Mouse (Mus musculus): ENCODE measurements at regions not wholly inside any gene's neighbourhood (a gene's known extent, or its start where the extent isn't known, plus 50 kb on each side); places are given as distances from the start of the nearest gene placed in this dataset.

- no peaks in the 10 kb centered on the region for H3K27me3 ChIP-seq
- H3K4me1 ChIP-seq = no peaks in the 10 kb centered on the region
- no peaks in the 10 kb centered on the region for H3K36me3 ChIP-seq
- ATAC-seq (ENCODE audit: insufficient number of reproducible peaks, low FRiP score, low TSS enrichment, low read depth) = no peak
- 74% methylated on average over 6 of the region's 6 CpGs for WGBS
- no peak overlapping the region for H3K9ac ChIP-seq
- H3K4me3 ChIP-seq (replicated peaks) = no peak overlapping the region
- no peaks in the 10 kb centered on the region for H3K9me3 ChIP-seq (replicated peaks)
- H3K27ac ChIP-seq (replicated peaks) = no peak overlapping the region
- no peak overlapping the region for H3K4me2 ChIP-seq (replicated peaks)
These were observed 194.2 kb upstream of the Cited2 start for GRCm38 (mm10) chr10:17528846-17529245.

GRCm38 (mm10) chr10:17529851-17530509 lies 193.0 kb upstream of the Cited2 start:
- Histone ChIP-seq H3K36me3 (no peaks in the 10 kb centered on the region), H3K4me1 (no peaks in the 10 kb centered on the region), H3K4me2 (replicated peaks) (no peak overlapping the region), H3K9me3 (replicated peaks) (no peaks in the 10 kb centered on the region), H3K4me3 (replicated peaks) (no peak overlapping the region), H3K27me3 (no peaks in the 10 kb centered on the region), H3K27ac (replicated peaks) (no peak overlapping the region), H3K9ac (no peak overlapping the region)
- 83% methylated on average over 4 of the region's 4 CpGs for WGBS
- no peak for ATAC-seq (ENCODE audit: insufficient number of reproducible peaks, low FRiP score, low TSS enrichment, low read depth)

GRCm38 (mm10) chr10:17531021-17531420 lies 192.0 kb upstream of the Cited2 start:
- H3K4me3 ChIP-seq (replicated peaks) = no peak overlapping the region
- no peak overlapping the region for H3K9ac ChIP-seq
- H3K27me3 ChIP-seq = no peaks in the 10 kb centered on the region
- no peak overlapping the region for H3K4me2 ChIP-seq (replicated peaks)
- H3K27ac ChIP-seq (replicated peaks) = no peak overlapping the region
- ATAC-seq (ENCODE audit: insufficient number of reproducible peaks, low FRiP score, low TSS enrichment, low read depth) = no peak
- H3K4me1 ChIP-seq = no peaks in the 10 kb centered on the region
- H3K36me3 ChIP-seq = no peaks in the 10 kb centered on the region
- WGBS = 60% methylated on average over 3 of the region's 3 CpGs
- no peaks in the 10 kb centered on the region for H3K9me3 ChIP-seq (replicated peaks)

GRCm38 (mm10) chr10:17538944-17539533 lies 184.0 kb upstream of the Cited2 start:
- no peaks in the 10 kb centered on the region for H3K4me1 ChIP-seq
- H3K4me2 ChIP-seq (replicated peaks) = no peak overlapping the region
- no peak overlapping the region for H3K9ac ChIP-seq
- H3K27ac ChIP-seq (replicated peaks) = no peak overlapping the region
- no peaks in the 10 kb centered on the region for H3K36me3 ChIP-seq
- no peaks in the 10 kb centered on the region for H3K27me3 ChIP-seq
- no peak for ATAC-seq (ENCODE audit: insufficient number of reproducible peaks, low FRiP score, low TSS enrichment, low read depth)
- no peaks in the 10 kb centered on the region for H3K9me3 ChIP-seq (replicated peaks)
- no peak overlapping the region for H3K4me3 ChIP-seq (replicated peaks)
- WGBS = 88% methylated on average over 6 of the region's 6 CpGs

DNA sequence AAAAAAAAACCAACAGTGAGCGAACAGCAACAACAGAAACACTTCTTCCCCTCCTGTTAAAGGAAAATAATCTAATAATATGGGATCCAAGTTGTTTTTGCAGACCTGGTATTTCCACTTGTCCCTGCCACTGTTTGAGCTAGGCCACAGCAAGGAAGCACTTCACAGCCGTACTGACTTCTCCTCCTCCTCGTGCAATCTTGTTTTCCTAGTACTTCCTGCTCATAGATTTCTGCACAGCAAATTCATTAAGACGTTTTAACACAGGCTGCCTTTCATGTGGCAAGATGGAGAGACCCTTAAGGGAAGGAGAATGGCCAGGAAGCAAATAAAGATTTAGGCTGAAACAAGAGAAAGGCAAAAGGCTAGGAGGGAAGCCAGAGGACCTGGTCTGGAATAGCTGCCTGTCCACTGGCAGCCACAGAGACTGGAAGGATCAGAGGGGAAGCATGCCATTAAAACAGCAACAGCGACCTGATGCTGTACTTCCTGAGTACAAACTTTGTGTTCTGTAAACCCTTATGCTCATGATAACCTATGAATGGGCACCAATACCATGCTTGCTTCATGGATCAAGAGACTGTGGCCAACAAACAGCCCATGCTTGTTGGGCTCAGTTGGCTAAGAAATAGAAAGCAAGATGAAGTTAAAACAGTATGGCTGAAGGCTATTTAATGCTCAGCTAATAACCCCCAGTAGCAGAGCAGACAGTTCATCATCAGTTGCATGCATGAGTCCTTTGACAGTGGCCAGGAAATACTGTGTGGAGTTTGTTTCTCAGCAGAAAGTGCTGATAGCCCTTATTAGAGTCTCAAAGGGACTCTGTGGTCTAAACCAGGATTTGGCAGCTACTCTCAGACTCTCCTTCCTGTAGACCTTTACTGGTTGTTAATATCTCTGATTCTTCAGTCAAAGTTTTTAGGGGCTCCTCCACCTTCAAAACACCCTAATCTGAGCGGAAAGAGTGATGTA lies 182.3 kb upstream of the Cited2 start:
- no peak overlapping the region for H3K9ac ChIP-seq
- no peak overlapping the region for H3K27ac ChIP-seq (replicated peaks)
- 57% methylated on average over 6 of the region's 6 CpGs for WGBS

DNA sequence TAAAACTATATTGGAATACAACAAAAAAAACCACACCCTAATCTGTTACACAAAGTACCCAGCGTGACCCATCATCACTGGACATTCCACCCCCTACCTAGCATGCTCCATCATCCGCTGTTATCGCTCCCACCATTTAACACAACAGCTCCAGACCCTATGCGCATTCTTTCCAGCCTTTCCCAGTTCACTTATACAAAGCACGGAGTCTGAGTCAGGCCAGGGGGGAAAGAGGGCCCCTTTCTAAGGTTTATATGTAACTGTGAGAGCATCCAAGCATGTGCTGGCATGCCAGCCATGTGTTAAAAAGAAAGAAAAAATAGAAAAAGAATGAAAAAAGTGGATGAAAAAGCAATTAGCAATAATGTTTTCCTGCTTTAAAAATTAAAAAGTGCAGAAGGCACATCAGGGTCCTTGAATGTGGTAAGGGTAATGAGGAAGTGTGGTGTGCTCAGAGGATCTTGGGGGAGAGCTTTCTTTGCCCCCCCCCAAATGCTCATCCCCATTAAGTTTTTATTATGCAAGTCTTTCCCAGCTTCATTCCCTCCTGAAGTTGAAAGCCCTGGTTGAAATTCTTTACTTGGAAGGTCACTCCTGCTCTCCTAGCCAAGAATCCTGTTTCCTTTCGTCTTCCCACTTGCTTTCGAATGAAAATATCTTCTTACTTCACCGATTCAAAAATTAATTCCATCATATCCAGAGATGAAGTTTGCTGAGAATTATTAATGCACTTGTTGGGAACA lies 180.7 kb upstream of the Cited2 start:
- H3K4me1 ChIP-seq = no peaks in the 10 kb centered on the region
- no peak overlapping the region for H3K27ac ChIP-seq (replicated peaks)
- H3K4me2 ChIP-seq (replicated peaks) = no peak overlapping the region
- no peak overlapping the region for H3K9ac ChIP-seq
- H3K9me3 ChIP-seq (replicated peaks) = no peaks in the 10 kb centered on the region
- no peaks in the 10 kb centered on the region for H3K36me3 ChIP-seq
- ATAC-seq (ENCODE audit: insufficient number of reproducible peaks, low FRiP score, low TSS enrichment, low read depth) = no peak
- H3K4me3 ChIP-seq (replicated peaks) = no peak overlapping the region
- WGBS = 76% methylated on average over 8 of the region's 8 CpGs
- H3K27me3 ChIP-seq = no peaks in the 10 kb centered on the region

More for the DNA sequence above, 182.3 kb upstream of the Cited2 start:
- Histone ChIP-seq H3K27me3 (no peaks in the 10 kb centered on the region), H3K36me3 (no peaks in the 10 kb centered on the region), H3K9me3 (replicated peaks) (no peaks in the 10 kb centered on the region), H3K4me1 (no peaks in the 10 kb centered on the region), H3K4me3 (replicated peaks) (no peak overlapping the region), H3K4me2 (replicated peaks) (no peak overlapping the region)
- no peak for ATAC-seq (ENCODE audit: insufficient number of reproducible peaks, low FRiP score, low TSS enrichment, low read depth)

- no peak overlapping the region for H3K4me2 ChIP-seq (replicated peaks)
- H3K9ac ChIP-seq = no peak overlapping the region
- no peak for ATAC-seq (ENCODE audit: insufficient number of reproducible peaks, low FRiP score, low TSS enrichment, low read depth)
- H3K27ac ChIP-seq (replicated peaks) = no peak overlapping the region
- H3K9me3 ChIP-seq (replicated peaks) = no peaks in the 10 kb centered on the region
- H3K4me1 ChIP-seq = no peaks in the 10 kb centered on the region
- H3K36me3 ChIP-seq = no peaks in the 10 kb centered on the region
- H3K27me3 ChIP-seq = no peaks in the 10 kb centered on the region
- WGBS = 82% methylated on average over 5 of the region's 5 CpGs
- H3K4me3 ChIP-seq (replicated peaks) = no peak overlapping the region
These were observed 180.1 kb upstream of the Cited2 start for GRCm38 (mm10) chr10:17542847-17543421.

- H3K4me1 ChIP-seq = no peaks in the 10 kb centered on the region
- H3K4me2 ChIP-seq (replicated peaks) = no peak overlapping the region
- no peak for ATAC-seq (ENCODE audit: insufficient number of reproducible peaks, low FRiP score, low TSS enrichment, low read depth)
- H3K27me3 ChIP-seq = no peaks in the 10 kb centered on the region
- H3K9ac ChIP-seq = no peak overlapping the region
- H3K36me3 ChIP-seq = no peaks in the 10 kb centered on the region
- H3K27ac ChIP-seq (replicated peaks) = no peak overlapping the region
- no peaks in the 10 kb centered on the region for H3K9me3 ChIP-seq (replicated peaks)
- H3K4me3 ChIP-seq (replicated peaks) = no peak overlapping the region
These were observed 177.7 kb upstream of the Cited2 start for GRCm38 (mm10) chr10:17545291-17545690.

GRCm38 (mm10) chr10:17547986-17548385 lies 175.0 kb upstream of the Cited2 start:
- 91% methylated on average over 3 of the region's 3 CpGs for WGBS
- Histone ChIP-seq H3K4me3 (replicated peaks) (no peak overlapping the region), H3K27ac (replicated peaks) (no peak overlapping the region), H3K9ac (no peak overlapping the region), H3K4me2 (replicated peaks) (no peak overlapping the region), H3K36me3 (no peaks in the 10 kb centered on the region), H3K4me1 (no peaks in the 10 kb centered on the region), H3K9me3 (replicated peaks) (no peaks in the 10 kb centered on the region), H3K27me3 (no peaks in the 10 kb centered on the region)
- no peak for ATAC-seq (ENCODE audit: insufficient number of reproducible peaks, low FRiP score, low TSS enrichment, low read depth)

- WGBS = 84% methylated on average over 14 of the region's 14 CpGs
- no peaks in the 10 kb centered on the region for H3K27me3 ChIP-seq
These were observed 174.1 kb upstream of the Cited2 start for GRCm38 (mm10) chr10:17548629-17549580.

More at GRCm38 (mm10) chr10:17548629-17549580, 174.1 kb upstream of the Cited2 start:
- no peaks in the 10 kb centered on the region for H3K4me1 ChIP-seq
- H3K27ac ChIP-seq (replicated peaks) = no peak overlapping the region
- no peaks in the 10 kb centered on the region for H3K9me3 ChIP-seq (replicated peaks)
- no peak overlapping the region for H3K4me3 ChIP-seq (replicated peaks)
- no peak overlapping the region for H3K9ac ChIP-seq
- no peak overlapping the region for H3K4me2 ChIP-seq (replicated peaks)
- H3K36me3 ChIP-seq = no peaks in the 10 kb centered on the region
- ATAC-seq (ENCODE audit: insufficient number of reproducible peaks, low FRiP score, low TSS enrichment, low read depth) = no peak
